Mouse (Mus musculus) lung, adult 2 months (tissue): ENCODE results near the gene Sync.

Experiments used
- CTCF ChIP-seq: fragments of 200-500 bp; IDR thresholded peaks from 2 replicates; pipeline ENCODE4 v1.5.1; 2011; ENCODE audit warnings: mild to moderate bottlenecking, low read length, control low read depth; ENCODE audit not compliant: insufficient read depth
- POLR2A ChIP-seq: fragments of 200-500 bp; IDR thresholded peaks from 2 replicates; pipeline ENCODE4 v1.6.1; 2011; ENCODE audit warnings: low read depth, mild to moderate bottlenecking, control low read depth, low read length, borderline replicate concordance; ENCODE audit errors: extremely low read depth

- no peak for TF ChIP-seq POLR2A
- TF ChIP-seq CTCF = no peak
Observed at GRCm38 (mm10) chr4:129292831-129293230, 5.4 kb downstream of the Sync start.
